Mouse (Mus musculus) thymus, adult 2 months (tissue): ENCODE results near the gene Cpne9.

Experiments
- CTCF ChIP-seq: fragments of 200-500 bp; IDR thresholded peaks from 2 replicates; pipeline ENCODE4 v1.5.1; 2012; ENCODE audit warnings: mild to moderate bottlenecking, control low read depth, low read length, moderate library complexity, borderline replicate concordance; ENCODE audit not compliant: control insufficient read depth, poor library complexity, insufficient read depth; ENCODE audit errors: extremely low read depth
- POLR2A ChIP-seq: fragments of 200-500 bp; IDR thresholded peaks from 2 replicates; pipeline ENCODE4 v1.6.1; 2012; ENCODE audit warnings: mild to moderate bottlenecking, low read length, control low read depth, moderate library complexity; ENCODE audit not compliant: control insufficient read depth, poor library complexity, insufficient read depth; ENCODE audit errors: extremely low read depth

DNA sequence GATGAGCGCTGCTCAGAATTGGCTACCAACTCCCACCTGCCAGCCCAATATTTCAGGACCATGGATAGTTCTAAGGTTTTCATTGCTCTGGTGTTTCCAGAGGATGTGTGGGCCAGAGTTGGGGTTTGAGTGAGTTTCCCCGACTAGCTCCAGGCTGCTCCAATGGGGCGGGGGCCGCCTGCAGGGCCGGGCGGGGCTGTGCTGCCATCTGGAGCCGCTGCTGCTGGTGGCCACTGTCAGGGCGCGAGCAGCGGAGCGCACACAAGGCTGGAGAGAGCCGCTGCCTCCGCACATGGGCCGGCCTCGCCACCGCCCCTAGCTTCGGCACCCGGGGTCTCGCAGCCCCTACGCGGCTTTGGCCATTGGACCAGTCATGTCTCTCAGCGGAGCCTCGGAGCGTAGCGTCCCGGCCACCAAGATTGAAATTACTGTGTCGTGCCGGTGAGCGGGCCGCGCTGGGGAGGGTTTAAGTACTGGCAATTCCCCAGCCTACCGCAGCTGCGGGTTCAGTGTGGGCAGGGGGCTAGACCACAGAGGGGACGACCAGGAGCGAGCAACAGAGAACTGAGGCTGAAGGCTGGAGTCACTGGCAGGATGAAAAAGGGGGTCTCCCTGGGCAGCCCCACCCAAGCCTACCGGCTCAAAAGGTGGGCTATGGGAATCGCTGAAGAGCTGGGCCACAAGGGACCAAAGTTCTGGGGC, at the start of gene Cpne9:
- TF ChIP-seq POLR2A = no peak
- 0 out of 2 replicates have a peak, but pooled peaks have one; percentile 16 for TF ChIP-seq CTCF
